Mouse (Mus musculus): Measurements from ENCODE around the gene Cdc20b.

DNA sequence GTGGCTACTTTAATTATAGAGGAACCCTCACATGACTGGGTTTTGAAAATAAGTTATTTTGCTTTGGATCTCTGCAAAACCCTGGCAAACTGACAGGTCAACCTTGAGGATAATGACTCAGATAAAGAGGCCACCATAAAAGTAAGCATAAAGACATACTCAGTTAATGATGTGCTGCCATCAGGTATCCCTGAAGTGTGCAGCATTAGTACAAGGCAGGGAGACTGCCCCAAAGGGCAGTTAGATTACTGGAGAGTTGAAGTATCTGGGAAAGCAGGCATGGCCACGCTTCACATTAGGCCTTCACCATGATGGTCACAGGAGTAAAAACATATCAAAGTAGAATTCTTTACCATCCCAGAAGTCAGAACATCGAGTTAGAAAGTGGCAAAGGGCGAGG, 10.0 kb downstream of the Cdc20b start:
- no peak for TF ChIP-seq NANOG (IDR thresholded peaks at IDR 0.05; ENCODE audit: borderline replicate concordance, low read length)
- no peak for TF ChIP-seq CTCF (conservative IDR thresholded peaks at IDR 0.05; ENCODE audit: low read length)
